ENCODE assay signal across 26 mouse cellular contexts in the genomic region with DNA sequence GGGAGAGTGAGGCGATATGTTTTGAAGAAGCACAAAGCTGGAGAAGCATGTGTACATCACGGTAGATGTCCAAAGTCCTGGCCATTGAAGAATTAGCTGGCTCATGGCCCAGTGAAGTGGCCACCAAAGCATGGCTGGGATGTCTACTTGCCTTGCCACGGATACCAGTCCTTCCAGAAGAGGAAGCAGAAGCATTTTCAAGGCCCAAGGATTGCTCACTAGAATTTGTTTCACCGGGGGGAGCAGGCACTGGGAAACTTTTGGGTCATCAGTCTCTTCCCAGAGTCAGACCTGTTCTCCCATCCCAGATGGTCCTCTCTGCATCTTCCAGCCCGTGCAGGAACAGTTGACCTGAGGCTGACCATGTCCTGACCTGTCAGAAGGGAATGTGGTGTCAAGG.
DNase-seq lines count a peak whose midpoint lies in the region; ATAC-seq and TF ChIP-seq lines count a peak whose summit lies in the region.
"Had no signal": no experiment of that assay in that cellular context is flagged by ENCODE, and none has a peak within 500 bp of the region (broad histone marks: within the 10 kb centered on the region; RNA-seq: fewer than 3 reads in every experiment).

No protein-coding gene starts in this region.

- TF ChIP-seq CTCF in liver, adult 2 months (IDR thresholded peaks at IDR 0.05; ENCODE audit: low read depth, low read length), result no peak

- H3K4me1 ChIP-seq in liver, adult 2 months (ENCODE audit: control insufficient read depth, insufficient read depth, low read length), result peaks cover 2% of the 10 kb centered on the region
- no peaks in the 10 kb centered on the region for H3K4me1 ChIP-seq in liver, embryonic 12.5 days
- H3K4me1 ChIP-seq: embryonic facial prominence, embryonic 12.5 days; embryonic facial prominence, embryonic 15.5 days had no signal

- 56% methylated on average over 5 of the region's 5 CpGs for WGBS in liver, adult 2 months
- whole genome bisulfite sequencing in liver, embryonic 12.5 days (ENCODE audit: insufficient replicate concordance), result 62% methylated on average over 5 of the region's 5 CpGs

- H3K27ac ChIP-seq in liver, adult 2 months (replicated peaks; ENCODE audit: insufficient read depth, low read depth, low read length), result no peak overlapping the region
- no peak overlapping the region for H3K27ac ChIP-seq in liver, embryonic 12.5 days
- H3K27ac ChIP-seq: embryonic facial prominence, embryonic 12.5 days; embryonic facial prominence, embryonic 15.5 days; forebrain, embryonic 13.5 days; heart, adult 2 months; heart, embryonic 15.5 days; hindbrain, embryonic 10.5 days; hindbrain, embryonic 13.5 days had no signal

- no peaks in the 10 kb centered on the region for H3K9me3 ChIP-seq in liver, embryonic 12.5 days (replicated peaks)
- H3K9me3 ChIP-seq: embryonic facial prominence, embryonic 12.5 days; embryonic facial prominence, embryonic 15.5 days; forebrain, embryonic 13.5 days; heart, embryonic 12.5 days; heart, embryonic 15.5 days; hindbrain, embryonic 10.5 days; hindbrain, embryonic 13.5 days had no signal

- H3K9ac ChIP-seq in liver, adult 2 months (ENCODE audit: low read depth, low read length), result no peak overlapping the region
- H3K9ac ChIP-seq in liver, embryonic 12.5 days, result no peak overlapping the region
- H3K9ac ChIP-seq: embryonic facial prominence, embryonic 12.5 days; embryonic facial prominence, embryonic 15.5 days; forebrain, embryonic 13.5 days; heart, embryonic 12.5 days; heart, embryonic 15.5 days; hindbrain, embryonic 13.5 days had no signal

- ATAC-seq in liver, embryonic 12.5 days, result no peak
- ATAC-seq: CD4-positive, CD25-positive, alpha-beta regulatory T cell, adult 4 months; forebrain, embryonic 13.5 days; forebrain, embryonic 16.5 days; hindbrain, embryonic 16.5 days had no signal

- TF ChIP-seq POLR2A in liver, adult 2 months (IDR thresholded peaks at IDR 0.05; ENCODE audit: extremely low read depth, insufficient read depth, low read length), result no peak

- peak; percentile 32 for DNase-seq in liver, adult 2 months (ENCODE audit: extremely low read depth, low read depth, low spot score)
- peak; percentile 14 to 21 for DNase-seq in right cerebral cortex, postnatal 10 days (ENCODE audit: low spot score in 2 of 2)
- DNase-seq in right cerebral cortex, adult 2 months (ENCODE audit: low spot score in 2 of 2), result no peak
- DNase-seq in urinary bladder, adult 2 months (ENCODE audit: low spot score), result peak; percentile 12
- DNase-seq in urinary bladder, postnatal 14 days (ENCODE audit: low spot score), result no peak
- DNase-seq: adrenal gland, adult 2 months; adrenal gland, postnatal 14 days; cerebellum, adult 11 months; cerebellum, adult 2 months; cerebellum, adult 9-11 months; cerebellum, postnatal 25 days; gastrocnemius, postnatal 10 days; heart, adult 2 months; heart, postnatal 10 days; heart, postnatal 36 days had no signal

- H3K36me3 ChIP-seq in liver, adult 2 months (ENCODE audit: control insufficient read depth, insufficient read depth, low read length), result peaks cover 6% of the 10 kb centered on the region; the same call in 1 of the 2 replicates
- H3K36me3 ChIP-seq in liver, embryonic 12.5 days, result no peaks in the 10 kb centered on the region
- H3K36me3 ChIP-seq: embryonic facial prominence, embryonic 12.5 days; embryonic facial prominence, embryonic 15.5 days; heart, embryonic 12.5 days; heart, embryonic 15.5 days; hindbrain, embryonic 10.5 days; hindbrain, embryonic 13.5 days had no signal

- H3K4me3 ChIP-seq in liver, adult 2 months (ENCODE audit: insufficient read depth, low read depth, low read length), result no peak overlapping the region
- no peak overlapping the region for H3K4me3 ChIP-seq in liver, embryonic 12.5 days
- H3K4me3 ChIP-seq: embryonic facial prominence, embryonic 12.5 days; embryonic facial prominence, embryonic 15.5 days; forebrain, embryonic 13.5 days; heart, adult 2 months; heart, embryonic 12.5 days; heart, embryonic 15.5 days; hindbrain, embryonic 10.5 days; hindbrain, embryonic 13.5 days had no signal

- H3K27me3 ChIP-seq in liver, adult 2 months (ENCODE audit: control insufficient read depth, insufficient read depth, low read length), result no peaks in the 10 kb centered on the region
- no peaks in the 10 kb centered on the region for H3K27me3 ChIP-seq in liver, embryonic 12.5 days (replicated peaks)
- H3K27me3 ChIP-seq: embryonic facial prominence, embryonic 12.5 days; embryonic facial prominence, embryonic 15.5 days; heart, embryonic 12.5 days; heart, embryonic 15.5 days; hindbrain, embryonic 13.5 days had no signal

- no peak overlapping the region for H3K4me2 ChIP-seq in liver, embryonic 12.5 days
- H3K4me2 ChIP-seq: embryonic facial prominence, embryonic 12.5 days; embryonic facial prominence, embryonic 15.5 days; forebrain, embryonic 13.5 days; heart, embryonic 12.5 days; heart, embryonic 15.5 days; hindbrain, embryonic 13.5 days had no signal

- peaks cover 4% of the 10 kb centered on the region; the same call in 1 of the 2 replicates for H3K79me2 ChIP-seq in liver, adult 2 months (ENCODE audit: control insufficient read depth, insufficient read depth, low read length)

Comparison
In these comparisons a context has a peak if more than half of its experiments do, and no peak if none do; other contexts are left out.
1. DNase-seq: peak in liver, adult 2 months (single experiment), right cerebral cortex, postnatal 10 days (2 of 2) and urinary bladder, adult 2 months (single experiment); none in right cerebral cortex, adult 2 months (0 of 2) and urinary bladder, postnatal 14 days (single experiment).